Mouse (Mus musculus) spleen, adult 2 months (tissue): ENCODE data around the gene Ywhag.

Source experiments
- CTCF ChIP-seq: fragments of 200-500 bp; IDR thresholded peaks from 2 replicates; pipeline ENCODE4 v1.5.1; 2011; ENCODE audit warnings: mild to moderate bottlenecking, inconsistent platforms; ENCODE audit not compliant: insufficient read depth, insufficient read length, insufficient replicate concordance; ENCODE audit errors: extremely low read depth
- POLR2A ChIP-seq: fragments of 200-500 bp; IDR thresholded peaks from 2 replicates; pipeline ENCODE4 v1.6.1; 2011; ENCODE audit warnings: low read depth, low read length, inconsistent platforms

- TF ChIP-seq CTCF, result no peak
- TF ChIP-seq POLR2A, result no peak
Measured at GRCm38 (mm10) chr5:135945916-135946408, 11.5 kb upstream of the Ywhag start.
